Mouse (Mus musculus) midbrain, embryonic 13.5 days (tissue): ENCODE results near the gene Synm. TPM values are rescaled to one million over a fixed set of nuclear protein-coding genes. Genes with fewer than 3 reads are reported as not detected.

Experiments used
- ATAC-seq: fragments of 200-750 bp; cut with Nextera tagmentation; 2 replicates; pipeline ENCODE4 v1.8.0; 2017; ENCODE audit warnings: mild to moderate bottlenecking, moderate TSS enrichment, moderate library complexity
- H3K27ac ChIP-seq: fragments of 300-500 bp; sonication (generic); 2 replicates; pipeline ENCODE4 v1.5.1; 2015; ENCODE audit warnings: inconsistent platforms, mild to moderate bottlenecking, moderate library complexity
- H3K27me3 ChIP-seq: fragments of 300-500 bp; sonication (generic); 2 replicates; pipeline ENCODE4 v1.6.1; 2015; ENCODE audit warnings: mild to moderate bottlenecking, inconsistent platforms
- H3K36me3 ChIP-seq: fragments of 300-500 bp; sonication (generic); 2 replicates; pipeline ENCODE4 v1.6.1; 2015; ENCODE audit warnings: mild to moderate bottlenecking, inconsistent platforms
- H3K4me1 ChIP-seq: fragments of 300-500 bp; sonication (generic); replicated peaks from 2 replicates; pipeline ENCODE4 v1.6.1; 2015; ENCODE audit warnings: inconsistent platforms
- H3K4me2 ChIP-seq: fragments of 300-500 bp; sonication (generic); replicated peaks from 2 replicates; pipeline ENCODE4 v1.6.1; 2015; ENCODE audit warnings: moderate library complexity, mild to moderate bottlenecking, inconsistent platforms
- H3K4me3 ChIP-seq: fragments of 300-500 bp; sonication (generic); replicated peaks from 2 replicates; pipeline ENCODE4 v1.5.1; 2015; ENCODE audit warnings: mild to moderate bottlenecking, inconsistent platforms
- H3K9ac ChIP-seq: fragments of 300-500 bp; sonication (generic); replicated peaks from 2 replicates; pipeline ENCODE4 v1.6.1; 2015; ENCODE audit warnings: mild to moderate bottlenecking, inconsistent platforms
- H3K9me3 ChIP-seq: fragments of 300-500 bp; sonication (generic); 2 replicates; pipeline ENCODE4 v1.6.1; 2016; ENCODE audit warnings: mild to moderate bottlenecking, inconsistent platforms
- WGBS: fragments of 180-500 bp; shearing (Covaris S2); methylation state at CpG from one replicate; pipeline ENCODE4 v1.1.7; 2015; 5-methylcytosine and 5-hydroxymethylcytosine counted together
- microRNA-seq: library from miRNA; unstranded; fragments of <30 nt; microRNA quantifications from one replicate; pipeline ENCODE4, GENCODE M21; 2016
- polyA plus RNA-seq: library from polyadenylated mRNA; unstranded; fragments of >200 nt; fragmentation: Nextera tagmentation; extraction: Ambion mirVana; gene quantifications from 2 replicates; pipeline ENCODE4 v1.2.1, GENCODE M21; 2015

The Synm gene
- polyA plus RNA-seq, 1 experiment from 2014 or later = 2.8 TPM

- no peaks in the 10 kb centered on the region for H3K9me3 ChIP-seq
- H3K36me3 ChIP-seq = no peaks in the 10 kb centered on the region; the same call in 1 of the 2 replicates
- H3K27me3 ChIP-seq = no peaks in the 10 kb centered on the region
- H3K9ac ChIP-seq = no peak overlapping the region
- no peak for ATAC-seq
- H3K4me2 ChIP-seq = no peak overlapping the region
- no peak overlapping the region for H3K4me3 ChIP-seq
- 91% methylated on average over 23 of the region's 23 CpGs for WGBS
- H3K4me1 ChIP-seq = no peaks in the 10 kb centered on the region
- H3K27ac ChIP-seq = no peak overlapping the region
These were observed 66.6 kb downstream of the Synm start for GRCm38 (mm10) chr7:67692791-67693538.

GRCm38 (mm10) chr7:67692141-67692540 is 67.4 kb downstream of the Synm start:
- WGBS = 87% methylated on average over 3 of the region's 3 CpGs
- H3K27ac ChIP-seq = no peak overlapping the region
- H3K4me3 ChIP-seq = no peak overlapping the region
- no peak overlapping the region for H3K9ac ChIP-seq
- H3K4me1 ChIP-seq = no peaks in the 10 kb centered on the region
- H3K9me3 ChIP-seq = no peaks in the 10 kb centered on the region
- H3K4me2 ChIP-seq = no peak overlapping the region
- no peaks in the 10 kb centered on the region for H3K27me3 ChIP-seq
- H3K36me3 ChIP-seq = no peaks in the 10 kb centered on the region; the same call in 1 of the 2 replicates
- ATAC-seq = no peak

GRCm38 (mm10) chr7:67691036-67691435 is 68.5 kb downstream of the Synm start:
- H3K27ac ChIP-seq = no peak overlapping the region
- no peaks in the 10 kb centered on the region; the same call in 1 of the 2 replicates for H3K36me3 ChIP-seq
- H3K4me1 ChIP-seq = no peaks in the 10 kb centered on the region
- H3K9me3 ChIP-seq = no peaks in the 10 kb centered on the region
- WGBS = 84% methylated on average over 6 of the region's 6 CpGs
- no peak for ATAC-seq
- H3K4me3 ChIP-seq = no peak overlapping the region
- no peak overlapping the region for H3K9ac ChIP-seq
- H3K4me2 ChIP-seq = no peak overlapping the region
- H3K27me3 ChIP-seq = no peaks in the 10 kb centered on the region

GRCm38 (mm10) chr7:67689793-67690192 is 69.7 kb downstream of the Synm start:
- WGBS = 84% methylated on average over 7 of the region's 7 CpGs
- no peaks in the 10 kb centered on the region for H3K9me3 ChIP-seq

GRCm38 (mm10) chr7:67688281-67688680 is 71.3 kb downstream of the Synm start:
- no peaks in the 10 kb centered on the region for H3K4me1 ChIP-seq
- H3K4me2 ChIP-seq = no peak overlapping the region
- H3K4me3 ChIP-seq = no peak overlapping the region
- peaks cover 7% of the 10 kb centered on the region for H3K36me3 ChIP-seq
- WGBS = 59% methylated on average over 3 of the region's 3 CpGs
- H3K9me3 ChIP-seq = no peaks in the 10 kb centered on the region
- no peak for ATAC-seq
- H3K9ac ChIP-seq = no peak overlapping the region
- H3K27ac ChIP-seq = no peak overlapping the region
- no peaks in the 10 kb centered on the region for H3K27me3 ChIP-seq

More at GRCm38 (mm10) chr7:67689793-67690192, 69.7 kb downstream of the Synm start:
- Histone ChIP-seq H3K36me3 (peaks cover 7% of the 10 kb centered on the region), H3K9ac (no peak overlapping the region), H3K4me1 (no peaks in the 10 kb centered on the region), H3K4me3 (no peak overlapping the region), H3K4me2 (no peak overlapping the region), H3K27ac (no peak overlapping the region), H3K27me3 (no peaks in the 10 kb centered on the region)
- no peak for ATAC-seq

GRCm38 (mm10) chr7:67686545-67686944 is 73.0 kb downstream of the Synm start:
- Histone ChIP-seq H3K36me3 (peaks cover 7% of the 10 kb centered on the region), H3K27me3 (no peaks in the 10 kb centered on the region), H3K4me2 (no peak overlapping the region), H3K9ac (no peak overlapping the region), H3K27ac (no peak overlapping the region), H3K4me3 (no peak overlapping the region), H3K9me3 (no peaks in the 10 kb centered on the region), H3K4me1 (no peaks in the 10 kb centered on the region)
- 97% methylated on average over 3 of the region's 3 CpGs for WGBS
- no peak for ATAC-seq

- no peak overlapping the region for H3K4me2 ChIP-seq
- no peak overlapping the region for H3K27ac ChIP-seq
- H3K36me3 ChIP-seq = peaks cover 7% of the 10 kb centered on the region
- no peak overlapping the region for H3K9ac ChIP-seq
- H3K9me3 ChIP-seq = no peaks in the 10 kb centered on the region
- no peaks in the 10 kb centered on the region for H3K4me1 ChIP-seq
- H3K4me3 ChIP-seq = no peak overlapping the region
- H3K27me3 ChIP-seq = no peaks in the 10 kb centered on the region
- ATAC-seq = no peak
- 90% methylated on average over 16 of the region's 16 CpGs for WGBS
These were observed 76.5 kb downstream of the Synm start for GRCm38 (mm10) chr7:67683006-67683405.

GRCm38 (mm10) chr7:67681078-67681477 is 78.5 kb downstream of the Synm start:
- no peaks in the 10 kb centered on the region for H3K27me3 ChIP-seq
- ATAC-seq = no peak
- 88% methylated on average over 9 of the region's 9 CpGs for WGBS

More at GRCm38 (mm10) chr7:67681078-67681477, 78.5 kb downstream of the Synm start:
- Histone ChIP-seq H3K36me3 (peaks cover 7% of the 10 kb centered on the region), H3K9me3 (no peaks in the 10 kb centered on the region), H3K4me3 (no peak overlapping the region), H3K4me1 (no peaks in the 10 kb centered on the region), H3K27ac (no peak overlapping the region), H3K9ac (no peak overlapping the region), H3K4me2 (no peak overlapping the region)

Small RNAs within 50 kb of the gene (microRNA-seq; reads per million reads assigned to microRNA genes)
- gene Gm23844 = not detected

Other genes starting within 250 kb of the Synm start
- gene Lrrc28, start 114.5 kb downstream of the Synm start, polyA plus RNA-seq = 33.3 and 34.4 TPM in 2 replicates
- gene Ttc23, start 112.3 kb downstream of the Synm start, polyA plus RNA-seq = 13.3 and 16.6 TPM in 2 replicates
- 28.0 and 31.4 TPM in 2 replicates for gene Igf1r, start 193.1 kb upstream of the Synm start, polyA plus RNA-seq